Mouse (Mus musculus) induced T-regulatory cell, adult 2 months (primary cell): ENCODE measurements around the gene Sh2b2.

Experiments used
- DNase-seq: peaks from one replicate; pipeline ENCODE4 v3.0.0-alpha.2; 2012; ENCODE audit warnings: low read depth

The Sh2b2 gene

DNA sequence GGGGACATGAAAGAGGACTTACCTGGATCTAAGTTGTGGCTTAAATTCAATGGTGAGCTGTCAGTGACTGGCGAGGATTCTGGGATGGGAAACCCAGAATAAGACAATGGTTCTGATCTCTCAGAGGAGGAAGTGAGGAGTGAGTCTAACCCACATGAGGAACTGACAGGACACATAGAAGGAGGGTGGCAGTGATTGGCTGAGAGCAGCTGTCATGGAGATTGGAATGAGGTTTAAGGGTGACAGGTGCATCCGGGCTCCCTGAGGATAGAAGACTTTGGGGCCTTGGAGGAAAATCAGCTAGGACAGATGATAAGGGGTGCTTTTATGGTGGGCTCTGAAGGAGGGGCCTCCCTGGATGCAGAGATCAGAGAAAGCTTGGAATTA, at the start of gene Sh2b2:
Gene Sh2b2 (minus strand): TSS at position 105 of the 387 bp plus-strand sequence.
- DNase-seq, result no peak

DNA sequence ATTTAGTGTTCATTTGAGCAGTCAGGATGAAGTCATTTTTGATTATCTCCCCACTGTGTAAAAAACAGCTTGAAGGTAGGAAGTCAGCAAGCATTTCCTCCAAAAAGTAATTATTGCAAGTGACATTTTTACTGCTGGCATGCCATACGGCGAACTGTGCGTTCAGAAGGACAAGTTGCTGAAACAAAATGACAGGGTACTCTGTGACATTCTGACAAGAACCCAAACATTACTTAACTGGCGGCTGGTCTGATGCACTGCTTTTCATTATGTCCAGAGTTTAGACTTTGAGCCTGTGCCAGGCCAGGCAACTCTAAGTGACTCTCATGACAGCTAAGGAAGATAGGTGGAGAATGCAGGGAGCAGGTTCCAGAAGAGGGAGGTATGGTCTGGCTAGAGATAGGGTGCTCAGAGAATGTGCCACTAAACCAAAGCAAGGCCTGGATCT, 46.6 kb upstream of the Sh2b2 start:
- DNase-seq, result no peak

DNA sequence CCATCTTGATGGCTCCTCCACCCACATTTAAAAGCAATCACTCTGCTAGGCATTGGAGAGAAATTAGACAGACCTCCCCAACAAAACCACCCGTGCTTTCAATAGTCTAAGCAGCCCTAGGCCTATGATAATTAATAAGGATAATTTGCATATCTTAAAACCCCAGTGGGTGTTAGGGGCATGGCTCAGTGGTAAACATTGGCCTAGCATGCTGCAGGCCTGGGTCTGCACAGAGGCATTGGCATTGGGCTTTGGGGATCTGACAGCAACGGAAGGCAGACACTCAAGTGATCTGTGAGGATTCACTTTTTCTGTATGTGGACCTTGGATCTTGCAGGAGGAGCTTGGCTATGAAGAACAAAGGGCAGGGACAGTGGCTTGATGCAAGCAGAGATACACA, 46.0 kb upstream of the Sh2b2 start:
- no peak for DNase-seq

DNA sequence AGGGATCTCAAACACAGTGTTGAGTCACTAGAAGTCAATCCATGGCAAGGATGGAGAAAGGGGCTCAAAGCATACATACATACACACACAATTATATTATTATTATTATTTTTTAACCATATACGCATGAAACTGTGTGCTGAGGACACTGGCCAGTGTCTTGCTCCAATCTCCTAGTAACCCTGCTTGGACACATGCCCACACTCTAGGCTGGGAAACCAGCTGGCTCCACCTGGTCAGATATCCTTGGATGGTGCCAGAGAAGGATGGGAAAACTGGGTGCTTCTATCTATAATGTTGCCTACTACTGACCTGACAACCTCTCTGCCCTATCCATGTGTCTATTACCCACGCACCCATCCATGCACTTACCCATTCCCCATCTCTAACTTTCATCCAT, 45.2 kb upstream of the Sh2b2 start:
- no peak for DNase-seq

DNA sequence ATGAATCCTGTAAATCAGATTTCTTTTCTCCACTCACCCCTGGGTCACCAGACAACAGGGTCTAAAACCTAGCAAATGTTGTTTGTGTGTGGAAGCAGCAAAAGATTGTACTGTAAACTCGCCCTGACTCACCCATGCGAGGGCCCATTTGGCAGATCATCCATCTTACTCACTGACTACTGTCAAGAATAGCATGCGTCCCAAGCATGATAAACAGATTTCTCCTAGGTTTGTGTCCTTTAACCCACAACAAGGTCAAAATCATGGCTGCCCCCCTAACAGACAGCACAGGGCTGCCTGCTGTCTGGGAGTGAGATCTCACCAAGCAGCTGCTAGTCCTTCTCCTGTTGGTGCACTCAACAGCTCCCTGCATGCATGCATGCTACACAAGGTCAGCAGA, 43.4 kb upstream of the Sh2b2 start:
- no peak for DNase-seq

DNA sequence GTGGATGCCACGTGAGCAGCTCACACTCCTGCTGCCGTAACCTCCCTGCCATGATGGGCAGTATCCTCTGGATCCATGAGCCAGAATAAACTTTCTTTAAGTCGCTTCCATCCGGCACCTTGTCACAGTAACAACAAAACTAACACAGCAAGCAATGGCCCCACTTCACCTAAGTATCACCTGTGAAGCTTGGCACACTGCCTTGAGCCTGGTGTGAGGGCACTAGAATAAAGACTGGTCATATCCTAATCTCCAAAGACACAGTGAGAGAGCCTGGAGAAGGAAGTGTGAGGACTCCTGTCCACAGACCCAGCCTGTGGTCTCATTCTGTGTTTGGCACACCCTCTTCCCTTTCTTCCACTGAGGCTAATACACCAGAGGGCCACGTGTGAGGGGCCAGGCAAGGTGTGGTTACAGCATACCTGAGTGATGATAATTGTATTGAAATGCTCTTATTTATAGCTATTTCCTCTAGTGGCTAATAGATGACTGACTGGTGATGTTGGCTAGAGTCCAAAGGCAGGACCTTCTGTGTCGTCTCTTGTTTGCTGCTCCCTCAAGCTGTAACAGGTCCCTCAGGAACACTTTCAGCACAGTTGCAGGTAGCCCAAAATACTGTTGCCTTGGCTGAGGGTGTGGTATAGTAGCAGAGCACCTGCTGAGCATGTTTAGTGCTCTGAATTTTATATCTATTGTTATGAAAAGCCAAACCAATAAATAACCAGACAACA, 42.2 kb upstream of the Sh2b2 start:
- no peak for DNase-seq

DNA sequence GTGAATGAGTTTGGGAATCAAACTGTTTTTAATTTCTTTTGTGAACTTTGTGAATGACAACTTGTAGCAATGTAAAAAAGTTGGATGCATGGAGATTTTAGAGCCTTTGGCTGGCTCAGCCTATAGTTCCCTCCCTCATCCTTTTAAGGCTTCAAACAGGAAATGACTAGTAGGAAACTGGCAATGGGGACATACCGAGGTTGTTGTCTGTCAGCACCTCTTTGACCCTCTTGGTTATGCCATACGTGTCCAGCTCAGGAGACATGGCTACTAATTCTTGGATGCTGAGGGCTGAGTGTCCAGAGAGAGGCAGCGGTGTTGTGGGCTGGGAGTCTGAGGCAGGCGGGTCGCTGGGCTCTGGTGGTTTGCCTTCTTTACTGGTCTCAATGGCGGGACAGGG, 40.2 kb upstream of the Sh2b2 start:
- no peak for DNase-seq

DNA sequence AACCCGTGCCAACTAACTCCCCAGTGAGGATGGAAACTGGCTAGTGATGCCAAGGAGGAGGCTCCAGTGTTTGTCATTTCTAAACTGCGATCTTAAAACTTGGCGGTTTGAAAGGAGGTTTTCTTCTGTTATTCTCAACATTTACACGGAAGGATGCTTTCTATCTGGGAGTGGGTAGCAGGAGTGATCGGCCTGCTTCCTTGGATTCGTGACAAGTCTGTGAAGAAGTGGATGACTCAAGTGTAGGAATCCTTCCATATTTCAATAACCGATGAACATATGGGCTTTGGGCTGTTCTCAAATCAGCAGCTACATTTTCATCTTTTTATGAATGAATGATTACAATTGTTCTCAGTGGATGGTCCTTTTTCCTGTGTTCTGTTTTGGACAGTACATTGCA, 38.8 kb upstream of the Sh2b2 start:
- no peak for DNase-seq

DNA sequence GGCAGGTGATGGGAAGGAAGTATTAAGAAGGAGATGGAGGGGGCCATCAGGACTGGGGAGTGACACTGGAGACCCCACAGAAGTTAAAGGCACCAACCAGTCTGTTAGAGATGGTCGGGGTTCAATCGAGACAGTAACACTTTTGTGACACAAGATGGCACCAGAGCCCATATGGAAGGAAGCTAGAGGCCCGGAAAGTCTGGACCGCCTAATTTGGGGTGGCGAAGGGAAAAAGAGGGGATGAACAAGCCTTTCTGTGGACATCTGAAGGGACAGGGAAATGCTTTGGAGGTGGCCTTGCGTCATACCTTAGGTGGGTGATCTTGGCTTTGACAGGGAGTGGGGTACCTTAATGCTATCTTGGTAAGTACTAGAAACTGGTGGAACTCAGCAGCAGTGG, 35.0 kb upstream of the Sh2b2 start:
- peak; percentile 16 for DNase-seq

DNA sequence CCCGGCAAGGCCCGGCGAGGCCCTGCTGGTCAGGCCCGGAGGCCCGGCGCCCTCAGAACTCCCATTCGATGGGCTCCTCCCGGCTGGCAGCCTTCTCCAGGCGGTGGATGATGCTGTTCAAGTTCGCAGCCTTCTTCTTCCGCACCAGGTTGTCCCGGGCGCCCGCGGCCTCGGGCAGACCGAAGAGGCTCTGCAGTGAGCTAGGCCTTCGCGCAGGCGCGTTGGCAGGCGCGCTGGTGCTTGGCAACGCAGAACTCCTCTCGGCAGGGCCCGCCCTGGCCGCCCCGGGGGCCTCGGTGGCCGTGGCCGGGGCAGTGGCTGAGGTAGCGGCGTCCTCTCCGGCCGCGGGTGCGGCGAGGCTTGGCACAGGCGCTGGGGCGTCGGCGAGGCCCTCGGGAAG, 28.4 kb upstream of the Sh2b2 start:
- DNase-seq, result no peak

DNA sequence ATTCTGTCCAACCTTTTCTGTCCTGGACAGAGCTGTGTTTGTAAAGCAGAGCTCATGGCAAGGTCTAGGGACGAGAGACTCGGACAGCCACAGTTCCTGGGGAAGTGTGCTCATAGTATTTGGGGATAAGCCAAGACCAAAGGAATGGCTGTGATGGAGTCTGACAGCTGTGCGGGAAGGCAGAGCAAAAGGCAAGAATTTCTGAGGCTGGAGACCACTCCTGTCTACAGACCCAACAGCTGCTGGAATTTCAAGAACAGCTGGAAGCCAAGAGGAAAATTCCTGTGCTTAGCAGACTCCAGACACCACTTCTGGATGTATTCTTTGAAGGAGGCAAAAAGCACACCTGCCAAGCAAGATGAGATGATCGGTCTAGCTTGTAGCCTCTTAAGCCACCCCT, 23.6 kb upstream of the Sh2b2 start:
- no peak for DNase-seq

DNA sequence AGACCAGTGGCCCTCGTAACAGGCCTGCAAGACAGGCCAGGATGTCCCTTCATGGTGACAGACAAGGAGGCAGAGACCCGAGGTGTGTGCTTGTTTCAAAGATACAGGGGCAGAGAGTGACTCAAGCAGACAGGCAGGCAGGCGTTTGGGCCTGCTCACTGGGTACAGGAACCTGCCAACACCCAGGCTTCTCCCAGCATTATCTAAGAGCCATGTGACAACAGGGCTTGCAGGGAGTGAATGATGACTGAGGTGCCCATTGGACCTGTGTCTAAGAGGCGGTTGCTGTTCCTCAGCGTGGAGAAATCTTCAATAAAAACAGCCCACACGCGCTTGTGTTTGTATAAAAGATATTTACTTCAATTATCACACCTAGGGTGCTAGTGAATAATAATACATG, 19.7 kb upstream of the Sh2b2 start:
- no peak for DNase-seq

DNA sequence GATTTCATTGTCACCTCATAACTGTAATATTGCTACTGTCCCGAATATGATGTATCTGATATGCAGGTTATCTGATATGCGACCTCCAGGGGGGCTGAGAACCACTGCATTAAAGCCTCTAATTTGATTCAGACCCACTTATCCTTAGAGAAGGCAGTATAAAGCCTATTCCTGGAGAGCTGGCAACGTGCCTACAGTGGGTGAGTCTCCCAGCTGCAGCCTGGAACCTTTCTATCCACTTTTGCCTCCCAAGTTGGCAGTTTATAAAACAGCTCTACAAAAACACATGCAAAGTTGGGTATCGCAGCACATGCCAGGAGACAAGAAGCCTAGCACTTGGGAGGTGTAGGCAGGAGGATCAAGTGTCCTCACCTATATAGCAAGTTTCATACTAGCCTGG, 17.0 kb upstream of the Sh2b2 start:
- no peak for DNase-seq

DNA sequence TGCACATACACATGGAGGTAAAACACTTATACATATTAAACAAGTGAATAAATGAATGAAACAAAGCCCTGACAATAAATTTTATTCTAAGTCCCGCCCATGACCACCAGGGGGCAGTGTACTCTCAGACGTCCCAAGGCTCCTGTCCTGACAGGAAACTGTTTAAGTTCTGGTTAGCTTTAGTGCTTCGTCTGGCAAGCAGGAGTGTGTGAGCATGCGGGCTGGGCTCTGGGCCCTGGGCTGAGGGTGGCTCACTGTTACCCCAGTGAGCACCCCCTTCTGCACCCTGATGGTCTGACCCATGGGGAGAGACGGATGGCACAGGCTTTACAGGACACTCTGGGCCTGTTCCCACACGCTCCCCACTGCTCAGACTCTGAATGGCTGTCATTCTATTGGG, 12.6 kb upstream of the Sh2b2 start:
- peak; percentile 83 for DNase-seq

DNA sequence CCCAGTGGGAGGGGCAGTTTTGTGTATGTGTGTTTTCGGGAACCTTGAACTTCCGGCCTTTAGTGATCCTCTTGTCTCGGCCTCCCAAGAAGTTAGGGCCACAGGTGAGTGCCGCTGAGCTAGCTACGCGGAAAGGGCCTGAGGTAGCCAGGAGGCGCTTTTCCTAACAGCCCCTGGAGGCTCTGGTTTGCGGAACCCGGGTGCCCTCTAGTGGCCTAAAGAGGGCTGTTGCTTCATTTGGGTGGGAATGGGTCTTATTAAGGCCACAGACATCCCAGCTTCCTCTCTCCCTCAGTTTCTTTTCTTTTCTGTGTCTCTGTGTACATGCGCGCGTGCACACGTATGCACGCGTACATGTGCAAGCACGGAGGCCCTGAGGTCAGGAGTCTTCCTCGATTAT, 6.5 kb upstream of the Sh2b2 start:
- peak; percentile 84 for DNase-seq

DNA sequence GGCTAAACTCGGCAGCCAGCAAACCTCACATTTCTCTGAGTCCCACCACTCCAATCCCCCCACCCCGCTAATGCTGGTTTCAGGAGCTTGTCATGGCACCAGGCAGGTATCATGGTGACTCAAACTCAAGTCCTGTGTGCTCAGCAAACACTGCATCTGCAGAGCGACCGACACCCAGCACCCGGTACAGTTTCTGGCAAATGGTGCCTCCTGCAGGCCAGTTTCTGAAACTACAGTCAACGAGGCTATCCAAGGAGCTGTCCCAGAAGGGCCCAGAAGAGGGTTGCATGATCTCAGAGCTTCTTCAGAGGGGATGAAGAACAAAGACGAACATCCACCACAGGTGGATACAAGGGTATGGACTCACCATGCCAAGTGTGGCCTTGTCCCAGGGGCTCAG, 4.6 kb upstream of the Sh2b2 start:
- peak; percentile 63 for DNase-seq

DNA sequence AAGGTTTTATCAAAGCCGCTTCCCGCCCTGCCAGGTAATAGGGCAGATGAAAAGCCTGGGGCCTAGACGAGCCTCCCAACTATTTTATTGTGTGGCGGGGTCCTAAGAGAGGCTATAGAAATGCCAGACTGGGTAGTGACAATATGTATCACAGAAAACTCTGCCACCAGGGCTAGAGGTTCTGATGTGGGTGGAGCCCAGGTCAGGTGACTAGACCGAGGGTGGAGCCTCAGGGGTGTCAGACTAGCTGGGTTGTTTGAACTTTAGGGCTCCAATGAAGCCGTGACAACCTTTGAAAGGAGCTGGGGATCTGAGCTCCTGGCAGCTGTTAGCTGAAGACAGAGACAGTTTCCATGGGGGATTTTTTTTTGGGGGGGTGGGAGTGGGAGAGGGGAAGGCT, 2.1 kb upstream of the Sh2b2 start:
- DNase-seq, result peak; percentile 20

DNA sequence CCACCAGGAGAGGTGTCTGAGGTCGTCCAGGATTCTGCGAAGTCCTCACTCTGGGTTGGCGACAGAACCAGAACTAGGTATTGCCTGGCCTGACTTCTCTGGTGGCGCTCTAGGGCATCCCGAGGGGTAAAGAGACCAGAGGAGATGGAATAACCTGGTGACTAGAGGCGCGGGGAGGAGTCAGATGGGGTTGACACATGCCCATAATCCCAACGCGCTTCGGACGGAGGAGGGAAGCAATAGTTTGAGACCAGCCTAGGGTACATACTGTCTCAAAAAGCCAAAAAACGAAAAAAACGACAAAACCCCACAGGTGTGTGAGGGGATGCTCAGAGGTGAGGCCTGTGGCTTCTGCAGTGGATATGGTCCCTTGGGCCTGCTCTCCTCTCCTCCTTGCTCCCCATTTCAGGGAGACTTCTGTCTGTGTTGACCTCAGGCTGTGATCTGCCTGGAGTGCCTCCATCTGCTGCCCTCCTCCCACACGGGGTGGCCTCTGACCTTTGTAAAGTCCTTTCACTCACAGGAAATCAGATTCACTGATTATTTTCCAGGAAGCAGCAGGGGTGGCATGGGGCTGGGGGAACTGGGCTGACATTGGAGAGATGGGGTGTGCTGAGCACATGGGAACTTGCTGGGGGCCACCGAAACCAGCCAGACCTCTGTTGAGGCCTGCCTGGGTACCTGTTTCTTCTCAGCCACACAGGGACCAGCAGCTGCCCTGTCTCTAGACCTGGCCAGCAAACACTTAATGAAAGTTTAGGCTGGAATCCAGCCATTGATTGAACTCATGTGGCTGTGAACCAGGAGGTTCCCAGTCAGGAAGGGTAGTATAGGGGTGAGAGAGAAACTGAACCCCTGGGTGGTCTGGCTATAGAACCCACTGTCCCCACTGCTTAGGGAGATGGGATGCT, 560 bp downstream of the Sh2b2 start:
- no peak for DNase-seq

DNA sequence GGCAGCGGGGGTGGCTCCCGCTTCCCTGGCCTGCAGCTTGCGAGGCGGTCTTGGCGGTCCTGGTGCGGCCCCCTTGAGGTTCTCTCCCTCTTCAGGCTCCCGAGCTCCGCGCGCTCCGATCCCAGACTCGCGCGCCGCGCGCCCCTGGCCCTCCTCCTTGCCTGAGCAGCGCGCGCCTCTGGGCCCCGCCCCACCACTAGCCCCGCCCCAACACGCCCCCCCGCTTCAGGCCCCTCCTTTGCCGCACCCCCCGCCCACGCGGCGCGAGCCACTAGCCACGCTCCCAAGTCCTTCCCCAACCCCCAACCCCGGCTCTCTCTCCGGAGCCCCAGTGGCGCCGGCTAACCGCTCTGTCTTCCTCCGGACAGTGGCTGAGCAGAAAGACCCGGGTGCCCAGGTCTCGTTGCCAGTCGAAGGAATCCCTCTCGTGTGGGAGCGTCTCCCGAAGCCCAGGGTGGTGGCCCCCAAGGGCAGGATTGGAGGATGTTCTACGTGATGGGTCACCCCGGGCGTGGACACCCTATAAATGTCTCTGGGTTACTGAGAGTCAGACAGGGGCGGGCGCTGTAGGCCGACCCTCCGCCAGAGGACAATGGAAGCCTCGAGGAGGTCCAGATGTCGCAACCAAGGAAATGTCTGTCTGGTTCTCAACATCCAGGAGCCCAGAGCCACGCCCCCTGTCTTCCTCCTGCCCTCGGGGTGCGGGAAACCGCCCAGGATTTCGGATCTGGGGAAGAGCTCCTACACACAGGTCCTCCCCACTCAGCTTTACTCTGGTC, 1.4 kb downstream of the Sh2b2 start:
- peak; percentile 74 for DNase-seq

DNA sequence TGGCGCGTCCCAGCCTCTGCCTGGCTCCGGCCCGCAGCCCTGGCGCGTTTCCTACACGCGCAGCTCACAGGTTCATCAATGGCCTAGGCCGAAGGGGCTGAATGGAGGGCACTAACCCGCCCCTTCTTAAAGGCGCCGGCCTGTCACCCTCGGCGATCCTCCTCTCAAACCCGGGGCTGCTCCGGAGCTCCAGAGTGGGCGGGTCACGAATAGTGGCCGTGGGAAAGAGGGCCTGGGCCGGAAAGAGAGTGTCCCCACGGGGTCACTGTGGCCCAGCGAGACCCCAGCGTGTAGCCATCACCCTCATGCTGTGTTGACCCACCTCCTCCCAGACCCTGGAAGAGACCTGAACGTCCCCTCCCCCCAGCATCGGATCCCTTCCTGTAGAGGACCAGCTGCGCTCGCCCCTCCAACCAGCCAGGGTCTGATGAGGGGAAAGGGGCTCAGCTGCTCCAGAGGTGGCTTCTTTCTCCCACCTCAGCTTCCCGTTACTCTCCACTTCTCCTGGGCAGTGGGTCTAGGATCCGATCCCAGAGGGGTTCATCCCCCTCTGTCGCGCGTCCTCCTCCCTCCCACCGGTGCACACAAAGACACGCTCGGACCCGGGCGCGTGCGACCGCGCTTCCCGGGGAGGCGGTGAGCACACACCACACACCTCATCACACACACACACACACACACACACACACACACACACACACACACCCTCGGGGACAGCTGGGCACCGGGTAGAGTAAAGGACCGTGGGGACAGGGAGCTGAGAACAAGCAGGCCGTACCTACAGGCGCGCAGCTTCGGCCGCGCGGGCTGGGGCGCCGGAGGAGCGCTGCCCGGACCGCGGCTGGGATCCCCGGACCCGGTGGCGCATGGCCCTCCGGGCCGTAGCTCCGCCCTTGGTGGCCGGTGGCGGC, 2.2 kb downstream of the Sh2b2 start:
- peak; percentile 19 for DNase-seq

DNA sequence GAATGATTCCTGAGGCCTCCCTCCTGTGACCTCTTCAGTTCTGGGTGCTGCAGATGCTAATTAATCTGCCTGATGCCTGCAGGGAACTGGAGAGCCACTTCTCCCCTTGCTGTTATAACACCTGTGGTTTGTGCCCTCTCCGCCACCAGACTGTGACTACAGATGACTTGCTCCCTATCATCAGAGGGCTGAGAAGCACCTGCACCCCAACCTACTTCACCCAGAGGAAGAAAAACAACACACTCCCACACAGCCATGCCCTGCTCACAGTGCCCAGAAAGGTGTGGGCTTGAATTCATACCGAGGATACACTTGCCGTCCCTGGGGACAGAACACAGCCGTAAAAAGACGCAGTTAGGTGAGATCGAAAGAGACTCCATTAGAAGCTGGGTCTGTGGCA, 5.2 kb downstream of the Sh2b2 start:
- no peak for DNase-seq

DNA sequence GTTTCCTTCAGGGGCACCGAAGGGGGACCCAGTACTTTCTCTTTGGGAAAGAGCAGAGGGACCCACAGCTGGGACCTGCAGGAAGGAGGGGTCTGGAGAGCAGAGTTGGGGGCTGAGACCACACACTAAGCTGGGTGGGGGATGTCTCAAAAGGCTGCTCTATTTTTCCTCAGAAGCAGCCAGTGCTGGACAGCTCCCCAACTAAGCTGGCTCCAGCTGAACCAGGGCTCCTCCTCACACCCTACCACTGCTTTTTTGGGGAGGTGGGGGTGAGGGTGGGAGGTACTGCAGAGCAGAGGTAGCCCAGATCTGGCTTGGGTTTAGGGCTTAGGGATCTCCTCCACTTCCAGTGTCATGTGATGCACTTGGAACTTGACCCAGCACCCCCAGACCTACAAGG, 6.0 kb downstream of the Sh2b2 start:
- no peak for DNase-seq
